Mouse (Mus musculus) left cerebral cortex, adult 18-20 months (tissue): Measurements from ENCODE around the gene Apbb2. TPM values are rescaled to one million over a fixed set of nuclear protein-coding genes. Genes with fewer than 3 reads are reported as not detected.

Experiments
- DNase-seq, 2 experiments: peaks; one replicate each; pipeline ENCODE4 v3.0.0; 2021 to 2022; ENCODE audit warnings: low spot score in 2 of 2, mixed read lengths in 1 of 2
- total RNA-seq, 2 experiments: library from RNA; stranded (reverse); gene quantifications; 2 replicates each; pipeline ENCODE4 v1.2.3; 2021

Gene Apbb2
- total RNA-seq, 2 experiments from 2014 or later: 58.6 to 65.9 TPM

- no peak for DNase-seq
These were observed 99.1 kb downstream of the Apbb2 start for GRCm38 (mm10) chr5:66519511-66519910.

GRCm38 (mm10) chr5:66518411-66519006 lies 100.1 kb downstream of the Apbb2 start:
- no peak for DNase-seq

- DNase-seq: no peak
These were observed 101.1 kb downstream of the Apbb2 start for GRCm38 (mm10) chr5:66517503-66517902.

- DNase-seq: no peak
These were observed 102.3 kb downstream of the Apbb2 start for GRCm38 (mm10) chr5:66516311-66516710.

GRCm38 (mm10) chr5:66515271-66515670 lies 103.3 kb downstream of the Apbb2 start:
- DNase-seq: no peak

GRCm38 (mm10) chr5:66514659-66515058 lies 103.9 kb downstream of the Apbb2 start:
- no peak for DNase-seq

GRCm38 (mm10) chr5:66513412-66513811 lies 105.2 kb downstream of the Apbb2 start:
- no peak for DNase-seq

- DNase-seq: no peak
These were observed 106.1 kb downstream of the Apbb2 start for GRCm38 (mm10) chr5:66512519-66512918.

- DNase-seq: no peak
These were observed 107.9 kb downstream of the Apbb2 start for GRCm38 (mm10) chr5:66510716-66511115.

- no peak for DNase-seq
These were observed 109.4 kb downstream of the Apbb2 start for GRCm38 (mm10) chr5:66509151-66509550.

GRCm38 (mm10) chr5:66505578-66505977 lies 113.0 kb downstream of the Apbb2 start:
- DNase-seq: no peak

- DNase-seq: no peak
These were observed 113.5 kb downstream of the Apbb2 start for GRCm38 (mm10) chr5:66505071-66505470.

GRCm38 (mm10) chr5:66504434-66504747 lies 114.2 kb downstream of the Apbb2 start:
- no peak for DNase-seq

- DNase-seq: no peak
These were observed 114.8 kb downstream of the Apbb2 start for GRCm38 (mm10) chr5:66503557-66504433.

GRCm38 (mm10) chr5:66503033-66503432 lies 115.6 kb downstream of the Apbb2 start:
- no peak for DNase-seq

GRCm38 (mm10) chr5:66499621-66500020 lies 119.0 kb downstream of the Apbb2 start:
- no peak for DNase-seq

- DNase-seq: no peak
These were observed 120.4 kb downstream of the Apbb2 start for GRCm38 (mm10) chr5:66498140-66498539.

GRCm38 (mm10) chr5:66497479-66498087 lies 121.0 kb downstream of the Apbb2 start:
- no peak for DNase-seq

- no peak for DNase-seq
These were observed 121.7 kb downstream of the Apbb2 start for GRCm38 (mm10) chr5:66496881-66497360.

- DNase-seq: no peak
These were observed 123.9 kb downstream of the Apbb2 start for GRCm38 (mm10) chr5:66494651-66495050.

- DNase-seq: no peak
These were observed 126.0 kb downstream of the Apbb2 start for GRCm38 (mm10) chr5:66492563-66492960.

GRCm38 (mm10) chr5:66491907-66492562 lies 126.5 kb downstream of the Apbb2 start:
- no peak for DNase-seq
